Mouse (Mus musculus) cerebellum, adult 2 months (tissue): ENCODE measurements at regions not wholly inside any gene's neighbourhood (a gene's known extent, or its start where the extent isn't known, plus 50 kb on each side); places are given as distances from the start of the nearest gene placed in this dataset.

ENCODE experiments used
- DNase-seq, 2 experiments: peaks; one replicate each; pipeline ENCODE4 v3.0.0; 2021
- H3K27ac ChIP-seq: fragments of 200-500 bp; 2 replicates; pipeline ENCODE4 v1.5.1; 2012; ENCODE audit warnings: low read length, control low read depth, inconsistent platforms; ENCODE audit not compliant: insufficient read depth
- H3K27me3 ChIP-seq: fragments of 200-500 bp; 2 replicates; pipeline ENCODE4 v1.6.1; 2012; ENCODE audit warnings: inconsistent platforms, mild to moderate bottlenecking, low read length, moderate library complexity; ENCODE audit not compliant: control insufficient read depth, insufficient read depth
- H3K4me1 ChIP-seq: fragments of 200-500 bp; 2 replicates; pipeline ENCODE4 v1.6.1; 2011; ENCODE audit warnings: low read length; ENCODE audit not compliant: control insufficient read depth, insufficient read depth
- H3K4me3 ChIP-seq: fragments of 200-500 bp; replicated peaks from 2 replicates; pipeline ENCODE3; 2011; ENCODE audit warnings: mild to moderate bottlenecking, low read depth, low read length, control low read depth; ENCODE audit not compliant: insufficient read depth
- CTCF ChIP-seq: fragments of 200-500 bp; IDR thresholded peaks from 2 replicates; pipeline ENCODE4 v1.5.1; 2011; ENCODE audit warnings: low read depth, mild to moderate bottlenecking, control low read depth, low read length, moderate library complexity, borderline replicate concordance; ENCODE audit not compliant: insufficient read depth
- POLR2A ChIP-seq: fragments of 200-500 bp; IDR thresholded peaks from 2 replicates; pipeline ENCODE4 v1.6.1; 2011; ENCODE audit warnings: low read length, control low read depth, borderline replicate concordance; ENCODE audit not compliant: insufficient read depth
- WGBS: fragments of 180-500 bp; shearing (Covaris S2); methylation state at CpG from one replicate; pipeline ENCODE4 v1.1.7; 2018; 5-methylcytosine and 5-hydroxymethylcytosine counted together

DNA sequence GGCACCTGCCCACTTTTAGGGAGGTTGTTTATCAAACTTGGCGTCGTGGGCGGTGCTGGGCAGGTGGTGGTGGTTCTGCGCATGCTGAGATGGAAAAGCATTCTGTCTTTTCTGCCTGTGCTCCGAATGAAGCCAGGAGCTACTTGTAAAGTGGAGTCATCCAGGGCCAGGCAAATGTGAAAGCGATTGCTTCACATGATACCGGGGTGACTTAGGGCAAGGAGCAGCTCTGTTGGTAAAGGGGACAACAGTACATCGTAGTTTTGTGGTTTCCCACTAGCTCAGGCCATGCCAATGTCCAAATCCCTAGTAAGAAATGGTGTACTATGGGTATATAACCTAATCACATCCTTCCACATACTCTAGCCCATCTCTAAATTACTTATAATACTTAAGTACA lies 84.5 kb downstream of the Gm33543 start:
- no peak for DNase-seq
- TF ChIP-seq CTCF: no peak
- TF ChIP-seq POLR2A: no peak
- Histone ChIP-seq H3K4me3 (no peak overlapping the region), H3K27ac (no peak overlapping the region), H3K4me1 (no peaks in the 10 kb centered on the region), H3K27me3 (no peaks in the 10 kb centered on the region)
- 59% methylated on average over 8 of the region's 8 CpGs for WGBS

DNA sequence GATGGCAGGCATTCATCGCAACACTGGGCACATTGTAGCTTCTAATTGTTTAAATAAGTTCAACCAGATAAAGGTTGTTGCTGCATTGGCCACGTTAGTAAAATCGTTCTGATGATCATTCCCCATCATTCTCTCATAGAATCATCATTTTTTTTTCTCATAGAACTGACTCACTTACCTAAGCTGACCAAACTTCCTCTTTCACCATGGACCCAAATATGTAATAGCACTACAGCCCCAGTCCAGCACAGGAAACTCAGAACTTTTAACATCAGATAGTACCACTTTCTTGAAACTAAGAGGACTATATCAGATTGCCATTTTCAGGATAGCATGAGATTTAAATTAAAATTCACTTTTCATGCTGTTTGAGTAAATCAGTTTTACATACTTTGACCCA lies 82.2 kb upstream of the Anapc15-ps start:
- DNase-seq: no peak
- no peak overlapping the region for H3K4me3 ChIP-seq
- H3K4me1 ChIP-seq: no peaks in the 10 kb centered on the region
- no peak overlapping the region for H3K27ac ChIP-seq
- TF ChIP-seq CTCF (no peak), POLR2A (no peak)
- WGBS: 83% methylated on average over 3 of the region's 3 CpGs
- no peaks in the 10 kb centered on the region for H3K27me3 ChIP-seq

DNA sequence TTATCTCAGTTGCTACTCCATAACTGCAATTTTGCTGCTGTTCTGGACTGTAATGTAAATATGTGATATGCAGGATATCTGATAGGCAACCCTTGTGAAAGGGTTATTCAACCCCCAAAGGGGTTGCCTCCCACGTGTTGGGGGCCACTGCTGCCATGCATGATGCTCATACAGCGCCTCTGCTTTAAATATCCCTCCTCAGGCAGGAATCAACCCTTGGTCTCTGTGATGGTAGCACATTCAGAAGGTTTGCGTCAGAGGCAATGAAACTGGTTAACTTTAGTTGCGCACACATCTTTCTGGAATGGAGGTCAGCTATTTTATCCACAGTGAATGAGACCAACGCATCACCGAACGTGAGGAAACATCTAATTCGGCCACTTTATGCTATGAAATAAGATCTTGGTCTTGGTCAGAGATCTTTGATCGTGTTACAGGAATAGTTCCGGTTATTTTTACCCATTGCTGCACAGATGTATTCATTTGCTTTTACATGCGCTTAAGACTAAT lies 80.2 kb upstream of the Anapc15-ps start:
- no peaks in the 10 kb centered on the region for H3K27me3 ChIP-seq
- 90% methylated on average over 11 of the region's 11 CpGs for WGBS
- TF ChIP-seq POLR2A (no peak), CTCF (no peak)

DNA sequence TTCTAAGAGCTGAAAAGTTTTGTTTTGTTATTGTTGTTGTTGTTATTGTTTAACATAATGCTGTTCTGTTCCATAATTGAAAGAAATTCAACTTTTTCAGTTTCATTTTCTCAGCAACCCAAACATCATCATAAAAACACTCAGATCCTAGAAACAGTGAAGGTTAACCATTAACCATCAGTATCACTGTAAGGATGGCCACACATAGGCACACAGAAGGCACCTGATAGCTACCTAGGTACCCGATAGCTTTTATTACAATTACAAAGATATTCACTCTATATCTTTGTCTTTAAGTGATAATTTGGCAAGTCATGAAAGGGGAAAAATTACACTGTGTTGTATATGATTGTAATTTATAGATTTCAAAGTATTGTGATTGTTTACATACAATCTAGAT lies 75.1 kb upstream of the Anapc15-ps start:
- H3K4me3 ChIP-seq: no peak overlapping the region
- WGBS: 100% methylated on average over 1 of the region's 1 CpGs
- H3K27me3 ChIP-seq: no peaks in the 10 kb centered on the region
- no peak overlapping the region for H3K27ac ChIP-seq
- no peak for DNase-seq
- TF ChIP-seq CTCF: no peak
- no peak for TF ChIP-seq POLR2A
- no peaks in the 10 kb centered on the region; the same call in 1 of the 2 replicates for H3K4me1 ChIP-seq

More for the DNA sequence above, 80.2 kb upstream of the Anapc15-ps start:
- no peaks in the 10 kb centered on the region for H3K4me1 ChIP-seq
- H3K27ac ChIP-seq: no peak overlapping the region
- H3K4me3 ChIP-seq: no peak overlapping the region
- no peak for DNase-seq

DNA sequence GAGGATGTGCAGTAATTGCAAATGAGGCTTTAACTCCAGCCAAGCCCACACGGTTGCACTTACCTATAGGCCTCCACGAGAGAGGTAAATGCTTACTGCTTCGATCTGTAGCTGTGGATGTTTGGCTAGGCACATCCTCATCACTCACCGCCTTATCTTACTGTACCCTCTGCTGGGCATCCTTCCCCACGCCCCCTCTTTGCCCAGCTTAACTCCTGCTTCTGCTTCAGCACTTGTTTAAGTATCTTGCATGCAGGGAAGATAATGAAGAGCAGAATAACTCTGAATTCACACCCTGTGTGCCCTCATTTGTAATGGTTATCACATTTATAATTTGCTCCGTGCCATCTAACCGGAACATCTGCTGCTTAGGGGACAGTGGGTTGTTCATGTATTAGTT lies 74.7 kb upstream of the Anapc15-ps start:
- WGBS: 79% methylated on average over 7 of the region's 7 CpGs
- DNase-seq: no peak
- Histone ChIP-seq H3K4me1 (no peaks in the 10 kb centered on the region; the same call in 1 of the 2 replicates), H3K4me3 (no peak overlapping the region), H3K27ac (no peak overlapping the region), H3K27me3 (no peaks in the 10 kb centered on the region)
- TF ChIP-seq POLR2A (no peak), CTCF (no peak)

DNA sequence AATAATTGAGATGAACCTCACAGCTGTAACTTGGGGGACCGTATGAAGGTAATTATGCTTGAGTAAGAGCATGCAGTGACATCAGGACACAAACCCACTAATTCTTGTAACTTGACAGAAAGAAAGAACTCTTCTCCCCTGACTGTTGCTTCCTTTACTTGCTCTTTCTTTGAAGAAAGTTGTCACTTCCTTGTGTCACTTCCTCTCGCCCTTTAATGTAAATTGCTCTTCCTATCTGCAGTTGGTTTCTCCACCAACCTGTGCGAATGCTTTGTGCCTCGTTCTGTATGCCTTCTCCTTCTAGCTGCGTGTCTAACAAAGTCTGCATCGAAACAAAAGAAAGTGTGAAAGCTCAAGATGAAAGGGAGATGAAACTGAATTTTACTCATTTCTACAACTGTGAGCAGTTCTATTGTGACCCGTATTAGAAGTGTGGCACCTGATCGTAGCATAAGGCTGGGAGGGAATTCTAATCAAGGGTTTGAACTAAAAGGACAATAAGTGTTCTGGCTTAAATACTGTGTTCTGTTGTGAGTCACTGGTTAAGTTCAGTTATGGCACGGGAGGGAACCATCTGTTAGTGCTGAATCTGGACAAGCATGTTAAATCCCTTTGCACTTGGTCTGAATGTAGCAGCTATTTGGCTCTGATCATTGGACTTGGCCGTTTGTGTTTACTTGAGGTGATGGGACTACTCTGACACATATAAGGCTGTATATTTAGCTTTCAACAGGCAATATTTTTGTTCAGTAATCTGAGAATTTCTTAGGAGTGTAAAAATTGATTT lies 72.8 kb upstream of the Anapc15-ps start:
- H3K27me3 ChIP-seq: no peaks in the 10 kb centered on the region
- TF ChIP-seq CTCF: no peak
- no peak for TF ChIP-seq POLR2A
- H3K4me3 ChIP-seq: no peak overlapping the region
- WGBS: 50% methylated on average over 10 of the region's 10 CpGs
- H3K27ac ChIP-seq: no peak overlapping the region
- no peaks in the 10 kb centered on the region; the same call in 1 of the 2 replicates for H3K4me1 ChIP-seq
- peak in 1 of 2 experiments; percentile 52 for DNase-seq

DNA sequence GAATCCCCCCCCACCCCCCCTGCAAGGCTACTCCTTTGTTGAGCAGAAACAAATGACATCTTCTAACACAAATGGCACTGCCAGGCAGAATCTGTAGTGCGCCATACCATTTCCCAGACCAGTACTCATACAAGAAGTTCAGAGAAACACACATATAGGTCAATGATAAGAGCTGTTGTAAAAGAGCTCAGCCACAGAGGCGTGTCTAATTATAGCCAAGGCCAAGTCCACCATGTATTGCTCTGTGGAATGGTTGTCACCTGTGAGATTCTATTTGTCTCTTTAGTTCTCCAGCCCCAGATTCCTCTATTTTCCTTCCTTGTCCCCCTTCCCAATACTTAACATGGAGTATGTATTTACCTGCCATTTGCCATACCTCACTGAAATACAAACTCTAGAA lies 72.0 kb upstream of the Anapc15-ps start:
- no peak for DNase-seq
- Histone ChIP-seq H3K4me1 (no peaks in the 10 kb centered on the region; the same call in 1 of the 2 replicates), H3K4me3 (no peak overlapping the region), H3K27ac (no peak overlapping the region), H3K27me3 (no peaks in the 10 kb centered on the region)
- 99% methylated on average over 2 of the region's 2 CpGs for WGBS
- no peak for TF ChIP-seq POLR2A
- no peak for TF ChIP-seq CTCF

DNA sequence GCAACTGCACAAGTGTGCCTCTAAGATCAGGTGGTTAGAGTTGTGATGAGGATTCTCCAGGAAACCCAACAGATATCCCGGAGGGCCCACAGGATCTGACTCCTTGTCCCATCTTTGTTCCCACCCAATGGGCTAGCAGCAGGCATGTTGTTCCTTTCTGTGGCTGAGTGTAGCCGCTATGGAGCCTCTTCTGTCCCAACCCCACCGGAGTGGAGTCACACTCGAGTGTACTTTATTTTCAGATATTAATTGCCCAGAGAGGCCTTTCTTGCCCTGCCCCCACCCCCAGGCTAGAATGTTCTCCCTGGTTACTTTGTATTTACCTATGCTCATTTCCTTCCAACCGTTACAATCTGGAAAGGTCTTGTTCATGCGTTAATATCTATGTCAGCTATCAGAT lies 70.4 kb upstream of the Anapc15-ps start:
- Histone ChIP-seq H3K27me3 (no peaks in the 10 kb centered on the region), H3K27ac (no peak overlapping the region), H3K4me3 (no peak overlapping the region), H3K4me1 (no peaks in the 10 kb centered on the region; the same call in 1 of the 2 replicates)
- 91% methylated on average over 6 of the region's 6 CpGs for WGBS
- TF ChIP-seq POLR2A (no peak), CTCF (no peak)
- DNase-seq: no peak
